Mouse (Mus musculus): ENCODE data around the gene Lrp8. TPM values are rescaled to one million over a fixed set of nuclear protein-coding genes. Genes with fewer than 3 reads are reported as not detected.

Lrp8 gene
- polyA plus RNA-seq, 1 experiment, result 10.2 TPM

DNA sequence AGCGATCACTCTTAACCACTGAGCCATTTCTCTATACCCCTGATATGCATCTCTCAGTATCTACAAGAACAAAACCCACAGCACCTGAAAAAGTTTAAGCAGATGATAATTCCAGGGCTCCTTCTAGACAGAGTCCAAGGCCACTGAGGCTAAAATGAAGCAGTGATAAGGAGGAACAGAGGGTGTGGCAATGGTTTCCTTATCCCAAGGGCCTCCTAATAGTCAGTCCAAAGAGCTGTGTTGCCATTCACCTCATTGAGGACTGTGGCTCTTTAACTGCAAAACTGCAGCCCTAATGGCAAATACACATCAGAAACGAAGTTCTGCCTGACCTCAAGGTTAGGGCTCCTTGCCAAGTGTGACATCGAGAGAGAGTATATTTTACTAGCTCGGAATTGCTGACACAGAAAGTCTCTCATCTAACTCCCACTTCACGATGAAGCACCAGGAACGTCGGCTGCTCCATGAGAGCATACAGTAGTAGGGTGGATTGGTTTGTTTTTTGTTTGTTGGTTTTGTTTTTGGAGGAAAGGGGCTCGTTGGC is 119.2 kb downstream of the Lrp8 start:
- 55% methylated on average over 8 of the region's 8 CpGs for WGBS
- no peak overlapping the region for H3K4me3 ChIP-seq (replicated peaks; ENCODE audit: control insufficient read depth, low read depth, low read length)
- TF ChIP-seq POLR2A (IDR thresholded peaks at IDR 0.05; ENCODE audit: borderline replicate concordance, control insufficient read depth, low read depth, low read length), result no peak
- no peak for TF ChIP-seq CTCF (IDR thresholded peaks at IDR 0.05; ENCODE audit: control insufficient read depth, insufficient read depth, low read length)
- H3K27ac ChIP-seq (ENCODE audit: control insufficient read depth, insufficient read depth, low read depth, low read length, poor library complexity), result no peak overlapping the region
- H3K4me1 ChIP-seq (ENCODE audit: control insufficient read depth, insufficient read depth, low read length), result peaks cover 1% of the 10 kb centered on the region

DNA sequence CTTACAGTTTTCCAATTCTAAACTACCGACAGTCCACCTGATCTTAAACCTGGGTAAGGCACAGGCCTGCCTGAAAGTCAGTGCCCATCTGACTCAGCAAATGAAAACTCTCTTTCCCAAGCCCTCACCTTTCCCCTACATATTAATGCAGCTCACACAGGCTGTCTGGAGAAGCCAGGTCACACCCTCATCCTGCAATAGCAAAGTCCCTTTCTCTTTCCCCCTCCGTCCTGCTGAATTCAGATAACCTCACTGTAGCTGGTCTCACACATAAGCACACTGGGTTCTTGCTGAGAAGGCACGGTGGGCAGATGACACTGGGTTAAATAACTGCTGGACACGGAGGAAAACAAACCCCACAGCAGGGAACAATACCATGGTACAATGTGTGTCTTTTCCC is 119.9 kb downstream of the Lrp8 start:
- no peak overlapping the region for H3K4me3 ChIP-seq (replicated peaks; ENCODE audit: control insufficient read depth, low read depth, low read length)
- H3K27ac ChIP-seq (ENCODE audit: control insufficient read depth, insufficient read depth, low read depth, low read length, poor library complexity), result no peak overlapping the region
- H3K4me1 ChIP-seq (ENCODE audit: control insufficient read depth, insufficient read depth, low read length), result peaks cover 1% of the 10 kb centered on the region
- WGBS, result 44% methylated on average over 4 of the region's 4 CpGs
- TF ChIP-seq CTCF (IDR thresholded peaks at IDR 0.05; ENCODE audit: control insufficient read depth, insufficient read depth, low read length) (no peak), POLR2A (IDR thresholded peaks at IDR 0.05; ENCODE audit: borderline replicate concordance, control insufficient read depth, low read depth, low read length) (no peak)

DNA sequence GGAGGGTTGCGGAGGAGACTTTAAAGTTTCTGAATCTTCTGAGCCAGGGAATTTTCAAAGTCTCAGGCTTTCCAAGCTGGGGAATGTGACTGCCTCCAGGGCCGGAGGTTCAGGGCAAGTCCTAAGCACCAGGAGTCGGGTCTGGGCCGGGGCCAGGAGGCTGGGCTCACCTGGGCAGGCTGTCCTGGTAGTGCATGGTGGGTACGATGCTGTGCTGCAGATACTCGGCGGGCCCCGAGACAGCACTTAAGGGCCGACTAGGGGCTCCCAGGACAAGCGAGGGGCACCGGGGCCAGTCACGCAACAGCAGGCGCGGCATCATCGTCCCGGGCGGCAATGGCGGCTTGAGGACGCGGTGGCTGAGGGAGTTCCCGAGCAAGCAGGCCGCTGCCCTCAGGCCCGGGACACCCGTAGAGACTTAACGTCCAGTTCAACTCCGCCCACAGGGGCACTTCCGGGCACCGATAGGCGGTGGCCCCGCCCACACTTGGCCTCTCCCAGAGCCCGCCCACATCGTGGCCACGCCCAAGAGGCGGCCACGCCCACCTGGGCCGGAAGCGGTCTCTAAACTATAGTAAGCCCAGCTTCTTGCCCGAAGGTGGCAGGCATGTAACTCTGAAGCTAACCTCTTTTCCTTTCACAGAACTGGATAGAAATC is 121.2 kb downstream of the Lrp8 start, which contains the start of gene Cpt2:
Gene Cpt2 (minus strand): TSS at position 466 of the 658 bp plus-strand sequence.
- TF ChIP-seq CTCF (IDR thresholded peaks at IDR 0.05; ENCODE audit: control insufficient read depth, insufficient read depth, low read length) (no peak), POLR2A (IDR thresholded peaks at IDR 0.05; ENCODE audit: borderline replicate concordance, control insufficient read depth, low read depth, low read length) (peak; percentile 96)
- WGBS, result under 1% methylated on average over 38 of the region's 38 CpGs
- Histone ChIP-seq H3K4me3 (replicated peaks; ENCODE audit: control insufficient read depth, low read depth, low read length) (peak within 1 kb of the TSS; percentile 80), H3K27ac (ENCODE audit: control insufficient read depth, insufficient read depth, low read depth, low read length, poor library complexity) (peak within 1 kb of the TSS; percentile 91), H3K4me1 (ENCODE audit: control insufficient read depth, insufficient read depth, low read length) (peaks cover 1% of the 10 kb centered on the region)

DNA sequence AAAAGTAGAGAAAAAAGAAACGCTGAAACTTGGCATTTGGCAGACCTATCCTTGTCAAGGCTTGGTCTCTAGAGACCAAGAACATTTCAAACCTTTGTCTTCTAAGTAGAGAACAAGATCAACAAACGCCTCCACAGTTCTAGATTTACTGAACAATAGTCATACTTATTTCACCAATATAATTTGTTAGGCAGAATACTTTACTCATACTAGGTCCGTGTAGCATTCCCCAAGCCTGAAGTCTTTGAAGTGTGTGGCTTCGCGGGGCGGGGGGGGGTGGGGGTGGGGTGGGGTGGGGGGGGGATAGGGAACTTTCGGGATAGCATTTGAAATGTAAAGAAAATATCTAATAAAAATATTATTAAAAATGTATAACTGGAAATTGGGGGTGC is 121.7 kb downstream of the Lrp8 start:
- no peak overlapping the region for H3K4me3 ChIP-seq (replicated peaks; ENCODE audit: control insufficient read depth, low read depth, low read length)
- WGBS, result 24% methylated on average over 7 of the region's 7 CpGs
- H3K4me1 ChIP-seq (ENCODE audit: control insufficient read depth, insufficient read depth, low read length), result peaks cover 1% of the 10 kb centered on the region
- H3K27ac ChIP-seq (ENCODE audit: control insufficient read depth, insufficient read depth, low read depth, low read length, poor library complexity), result no peak overlapping the region
- no peak for TF ChIP-seq POLR2A (IDR thresholded peaks at IDR 0.05; ENCODE audit: borderline replicate concordance, control insufficient read depth, low read depth, low read length)

Other genes starting within 250 kb of the Lrp8 start
- gene Dmrtb1, start 118.0 kb upstream of the Lrp8 start, polyA plus RNA-seq (2011; ENCODE audit: insufficient read depth, insufficient read length, low replicate concordance, missing spikeins), result 1.1 TPM in 1 of 2 replicates, not detected in the other
- 75.8 and 105 TPM in 2 replicates for gene Magoh, start 77.5 kb downstream of the Lrp8 start, polyA plus RNA-seq (2011; ENCODE audit: insufficient read depth, insufficient read length, low replicate concordance, missing spikeins)
- gene 0610037L13Rik, start 87.6 kb downstream of the Lrp8 start, polyA plus RNA-seq (2011; ENCODE audit: insufficient read depth, insufficient read length, low replicate concordance, missing spikeins), result 28.6 and 77.3 TPM in 2 replicates
- gene Cpt2, start 121.3 kb downstream of the Lrp8 start, polyA plus RNA-seq (2011; ENCODE audit: insufficient read depth, insufficient read length, low replicate concordance, missing spikeins), result 23.3 and 24.6 TPM in 2 replicates
- gene Slc1a7, start 166.1 kb downstream of the Lrp8 start, polyA plus RNA-seq (2011; ENCODE audit: insufficient read depth, insufficient read length, low replicate concordance, missing spikeins), result not detected in 2 replicates